Mouse (Mus musculus) liver, adult 2 months (tissue): Measurements from ENCODE around the gene Gpc6. TPM values are rescaled to one million over a fixed set of nuclear protein-coding genes. Genes with fewer than 3 reads are reported as not detected.

Experiments used
- DNase-seq: peaks from one replicate; pipeline ENCODE4 v3.0.0-alpha.2; 2011; ENCODE audit warnings: low read depth, low spot score; ENCODE audit errors: extremely low read depth
- H3K27ac ChIP-seq: fragments of 200-500 bp; replicated peaks from 2 replicates; pipeline ENCODE4 v1.5.1; 2012; ENCODE audit warnings: low read depth, mild to moderate bottlenecking, control low read depth, inconsistent platforms, low read length; ENCODE audit not compliant: insufficient read depth
- H3K27me3 ChIP-seq: fragments of 200-500 bp; 2 replicates; pipeline ENCODE4 v1.6.1; 2012; ENCODE audit warnings: mild to moderate bottlenecking, moderate library complexity, low read length, inconsistent platforms; ENCODE audit not compliant: control insufficient read depth, insufficient read depth
- H3K36me3 ChIP-seq: fragments of 200-500 bp; 2 replicates; pipeline ENCODE4 v1.6.1; 2012; ENCODE audit warnings: low read length, inconsistent platforms; ENCODE audit not compliant: control insufficient read depth, insufficient read depth
- H3K4me1 ChIP-seq: fragments of 200-500 bp; 2 replicates; pipeline ENCODE4 v1.6.1; 2011; ENCODE audit warnings: low read length; ENCODE audit not compliant: control insufficient read depth, insufficient read depth
- H3K4me3 ChIP-seq: fragments of 200-500 bp; 2 replicates; pipeline ENCODE4 v1.5.1; 2011; ENCODE audit warnings: low read depth, mild to moderate bottlenecking, control low read depth, low read length, moderate library complexity; ENCODE audit not compliant: insufficient read depth
- H3K79me2 ChIP-seq: fragments of 200-500 bp; 2 replicates; pipeline ENCODE4 v1.6.1; 2012; ENCODE audit warnings: inconsistent platforms, mild to moderate bottlenecking, low read length, moderate library complexity; ENCODE audit not compliant: control insufficient read depth, insufficient read depth
- H3K9ac ChIP-seq: fragments of 200-500 bp; 2 replicates; pipeline ENCODE4 v1.6.1; 2012; ENCODE audit warnings: low read depth, mild to moderate bottlenecking, control low read depth, inconsistent platforms, low read length
- CTCF ChIP-seq: fragments of 200-500 bp; IDR thresholded peaks from 2 replicates; pipeline ENCODE4 v1.5.1; 2011; ENCODE audit warnings: low read depth, low read length, control low read depth
- POLR2A ChIP-seq: fragments of 200-500 bp; IDR thresholded peaks from 2 replicates; pipeline ENCODE4 v1.6.1; 2011; ENCODE audit warnings: low read length, control low read depth; ENCODE audit not compliant: insufficient read depth; ENCODE audit errors: extremely low read depth
- WGBS: fragments of 180-500 bp; shearing (Covaris S2); methylation state at CpG from one replicate; pipeline ENCODE4 v1.1.7; 2018; 5-methylcytosine and 5-hydroxymethylcytosine counted together
- polyA plus RNA-seq: library from polyadenylated mRNA; depleted of rRNA; stranded (reverse); fragments of >200 nt; gene quantifications from 2 replicates; pipeline ENCODE4 v1.2.3, GENCODE M21; 2012
- total RNA-seq: library from RNA; depleted of rRNA; stranded (reverse); fragments of >200 nt; gene quantifications from 2 replicates; pipeline ENCODE4 v1.2.3, GENCODE M21; 2014

The Gpc6 gene
- total and polyA plus RNA-seq, 2 experiments = 0.88 to 2.6 TPM

DNA sequence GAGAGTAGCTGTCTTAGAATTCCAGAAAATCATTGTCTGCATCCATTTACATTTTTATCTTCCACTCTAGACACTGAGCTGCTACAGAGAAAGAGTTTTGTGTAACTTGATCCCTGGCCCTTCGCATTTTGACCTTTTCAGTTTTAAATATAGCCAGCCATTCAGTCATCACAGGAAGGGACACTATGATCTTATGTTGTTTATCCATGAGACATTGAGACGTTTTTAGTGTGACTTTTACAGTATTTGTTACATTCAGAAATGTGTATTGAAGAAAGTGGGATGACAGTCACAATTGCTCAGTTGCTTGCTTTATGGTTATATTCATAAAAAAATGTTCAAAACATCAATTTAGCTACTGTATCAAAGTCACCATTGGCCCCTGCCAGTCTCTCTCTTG is 130.0 kb downstream of the Gpc6 start:
- Histone ChIP-seq H3K4me3 (no peak overlapping the region), H3K79me2 (no peaks in the 10 kb centered on the region), H3K27me3 (no peaks in the 10 kb centered on the region), H3K9ac (no peak overlapping the region), H3K36me3 (no peaks in the 10 kb centered on the region), H3K4me1 (no peaks in the 10 kb centered on the region), H3K27ac (no peak overlapping the region)
- WGBS = 59% methylated on average over 2 of the region's 2 CpGs
- no peak for DNase-seq
- TF ChIP-seq POLR2A = no peak
- no peak for TF ChIP-seq CTCF

DNA sequence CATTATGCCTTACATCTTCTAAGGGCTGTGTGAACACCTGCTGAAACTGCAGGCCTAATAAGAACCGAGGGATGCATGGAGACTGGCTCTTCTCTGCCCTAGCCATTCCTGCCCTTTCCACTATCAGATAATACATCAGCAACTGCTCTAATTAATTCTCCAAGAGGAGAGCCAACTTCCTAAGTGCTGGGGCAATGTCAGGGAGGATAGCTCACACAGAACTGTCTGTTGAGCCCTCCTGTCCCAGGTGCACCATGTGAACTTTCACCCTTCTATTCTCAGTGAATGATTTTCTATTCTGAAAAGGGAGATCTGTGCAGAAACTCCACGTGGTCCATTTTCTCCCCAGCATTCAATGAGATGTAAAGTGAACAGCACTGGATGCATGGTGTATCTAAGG is 136.0 kb downstream of the Gpc6 start:
- no peak overlapping the region for H3K4me3 ChIP-seq
- H3K36me3 ChIP-seq = no peaks in the 10 kb centered on the region
- TF ChIP-seq POLR2A (no peak), CTCF (no peak)
- no peaks in the 10 kb centered on the region for H3K27me3 ChIP-seq
- no peaks in the 10 kb centered on the region for H3K4me1 ChIP-seq
- no peaks in the 10 kb centered on the region for H3K79me2 ChIP-seq
- DNase-seq = no peak
- 47% methylated on average over 2 of the region's 2 CpGs for WGBS
- no peak overlapping the region for H3K9ac ChIP-seq
- H3K27ac ChIP-seq = no peak overlapping the region

- no peaks in the 10 kb centered on the region for H3K4me1 ChIP-seq
- no peak for DNase-seq
- TF ChIP-seq POLR2A (no peak), CTCF (no peak)
- H3K9ac ChIP-seq = no peak overlapping the region
- no peak overlapping the region for H3K27ac ChIP-seq
- WGBS = 79% methylated on average over 2 of the region's 2 CpGs
- H3K27me3 ChIP-seq = no peaks in the 10 kb centered on the region
- H3K36me3 ChIP-seq = no peaks in the 10 kb centered on the region
- no peak overlapping the region for H3K4me3 ChIP-seq
- no peaks in the 10 kb centered on the region for H3K79me2 ChIP-seq
These were observed 136.4 kb downstream of the Gpc6 start for GRCm38 (mm10) chr14:117061527-117061926.

DNA sequence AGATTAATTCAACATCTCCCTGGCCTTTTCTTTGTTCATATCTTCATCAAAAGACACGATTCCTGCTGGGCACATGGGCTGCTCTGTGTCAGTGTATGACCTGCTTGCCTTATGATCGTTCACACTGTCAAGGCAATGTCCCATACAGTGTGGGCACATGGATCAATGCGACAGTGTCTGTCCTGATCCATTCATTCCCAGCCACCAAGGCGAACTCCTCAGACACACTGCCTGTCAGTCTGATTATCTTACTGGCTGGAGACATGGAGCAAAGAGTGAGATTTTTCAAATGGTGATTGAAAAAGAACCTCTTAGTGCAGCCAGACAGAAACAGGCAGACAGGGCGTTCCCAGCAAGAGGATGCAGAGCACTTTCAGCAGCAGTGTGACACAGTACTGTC is 143.1 kb downstream of the Gpc6 start:
- Histone ChIP-seq H3K4me3 (no peak overlapping the region), H3K27ac (no peak overlapping the region), H3K4me1 (peaks cover 3% of the 10 kb centered on the region; the same call in 1 of the 2 replicates), H3K79me2 (no peaks in the 10 kb centered on the region), H3K27me3 (no peaks in the 10 kb centered on the region), H3K36me3 (no peaks in the 10 kb centered on the region), H3K9ac (no peak overlapping the region)
- TF ChIP-seq POLR2A (no peak), CTCF (no peak)
- WGBS = 88% methylated on average over 5 of the region's 5 CpGs
- DNase-seq = no peak

GRCm38 (mm10) chr14:117070470-117071085 is 145.5 kb downstream of the Gpc6 start:
- TF ChIP-seq POLR2A = no peak
- no peak for TF ChIP-seq CTCF
- Histone ChIP-seq H3K4me1 (peaks cover 3% of the 10 kb centered on the region; the same call in 1 of the 2 replicates), H3K36me3 (no peaks in the 10 kb centered on the region), H3K4me3 (no peak overlapping the region), H3K79me2 (no peaks in the 10 kb centered on the region), H3K27me3 (no peaks in the 10 kb centered on the region), H3K9ac (no peak overlapping the region), H3K27ac (no peak overlapping the region)
- 67% methylated on average over 4 of the region's 4 CpGs for WGBS
- no peak for DNase-seq

GRCm38 (mm10) chr14:117093586-117093985 is 168.5 kb downstream of the Gpc6 start:
- H3K79me2 ChIP-seq = no peaks in the 10 kb centered on the region
- WGBS = 86% methylated on average over 4 of the region's 4 CpGs
- H3K36me3 ChIP-seq = no peaks in the 10 kb centered on the region
- H3K4me1 ChIP-seq = no peaks in the 10 kb centered on the region
- DNase-seq = no peak
- no peak overlapping the region for H3K9ac ChIP-seq
- TF ChIP-seq CTCF (no peak), POLR2A (no peak)
- H3K27ac ChIP-seq = no peak overlapping the region
- no peak overlapping the region for H3K4me3 ChIP-seq
- no peaks in the 10 kb centered on the region for H3K27me3 ChIP-seq
